Mouse (Mus musculus) spleen, adult 2 months (tissue): ENCODE data around the gene Lyrm4.

Experiments
- CTCF ChIP-seq: fragments of 200-500 bp; IDR thresholded peaks from 2 replicates; pipeline ENCODE4 v1.5.1; 2011; ENCODE audit warnings: mild to moderate bottlenecking, inconsistent platforms; ENCODE audit not compliant: insufficient read depth, insufficient read length, insufficient replicate concordance; ENCODE audit errors: extremely low read depth
- POLR2A ChIP-seq: fragments of 200-500 bp; IDR thresholded peaks from 2 replicates; pipeline ENCODE4 v1.6.1; 2011; ENCODE audit warnings: low read depth, low read length, inconsistent platforms

- TF ChIP-seq CTCF, result no peak
- no peak for TF ChIP-seq POLR2A
These were observed 177.3 kb downstream of the Lyrm4 start for GRCm38 (mm10) chr13:35939871-35940665.
